In genomic region chr10:19904077-19904820, GRCm38 (mm10) we compare ENCODE assay signal across 14 mouse cellular contexts. TPM values are rescaled to one million over a fixed set of nuclear protein-coding genes. Genes with fewer than 3 reads are reported as not detected.
DNase-seq lines count a peak whose midpoint lies in the region; ATAC-seq lines count a peak whose summit lies in the region.
"Had no signal": no experiment of that assay in that cellular context is flagged by ENCODE, and none has a peak within 500 bp of the region (broad histone marks: within the 10 kb centered on the region; RNA-seq: fewer than 3 reads in every experiment).

No protein-coding gene starts in this region.

- peak; percentile 15 for DNase-seq in embryonic facial prominence, embryonic 14.5 days (ENCODE audit: low spot score)
- DNase-seq in embryonic facial prominence, embryonic 10.5 days (ENCODE audit: low spot score) = no peak
- peak; percentile 59 to 61 for DNase-seq in cerebellum, adult 18-20 months
- DNase-seq in frontal cortex, postnatal 14 days (ENCODE audit: low spot score in 2 of 2) = peak; percentile 32 to 40
- DNase-seq in left cerebral cortex, postnatal 14 days (ENCODE audit: low spot score in 2 of 2) = peak; percentile 59 to 81
- no peak for DNase-seq in heart, postnatal 4 days
- DNase-seq in lung, postnatal 36 days = no peak
- DNase-seq in kidney, postnatal 4 days = no peak
- DNase-seq: gastrocnemius, postnatal 36 days; lung, adult 18-20 months had no signal

- intact Hi-C loops in left cerebral cortex, postnatal 14 days (cut with DNase I) = no loop called here

- no peak overlapping the region for H3K4me2 ChIP-seq in embryonic facial prominence, embryonic 14.5 days (ENCODE audit: low read depth, low read length)

- no peak for ATAC-seq in embryonic facial prominence, embryonic 14.5 days (ENCODE audit: low read depth)
- ATAC-seq: intestine, embryonic 16.5 days had no signal

- no peak overlapping the region for H3K4me3 ChIP-seq in embryonic facial prominence, embryonic 14.5 days (ENCODE audit: low read depth, low read length)
- H3K4me3 ChIP-seq in embryonic facial prominence, embryonic 10.5 days = no peak overlapping the region
- H3K4me3 ChIP-seq: erythroblast, embryonic 14.5 days had no signal

- no peaks in the 10 kb centered on the region for H3K27me3 ChIP-seq in embryonic facial prominence, embryonic 14.5 days (replicated peaks; ENCODE audit: control insufficient read depth, insufficient read depth, low read length)
- peaks cover 4% of the 10 kb centered on the region; the same call in 1 of the 2 replicates for H3K27me3 ChIP-seq in embryonic facial prominence, embryonic 10.5 days (replicated peaks; ENCODE audit: low read depth, poor library complexity, severe bottlenecking)

- H3K9ac ChIP-seq in embryonic facial prominence, embryonic 14.5 days (ENCODE audit: low read depth, low read length) = no peak overlapping the region

- H3K36me3 ChIP-seq in embryonic facial prominence, embryonic 14.5 days (ENCODE audit: control insufficient read depth, insufficient read depth, low read length) = peaks cover 7% of the 10 kb centered on the region; the same call in 1 of the 2 replicates
- peaks cover 10% of the 10 kb centered on the region; the same call in 1 of the 2 replicates for H3K36me3 ChIP-seq in embryonic facial prominence, embryonic 10.5 days (replicated peaks)

- no peak overlapping the region for H3K27ac ChIP-seq in embryonic facial prominence, embryonic 14.5 days (replicated peaks; ENCODE audit: low read depth, low read length)
- no peak overlapping the region for H3K27ac ChIP-seq in embryonic facial prominence, embryonic 10.5 days (replicated peaks)

- H3K4me1 ChIP-seq in embryonic facial prominence, embryonic 14.5 days (ENCODE audit: control insufficient read depth, insufficient read depth, low read length) = no peaks in the 10 kb centered on the region
- H3K4me1 ChIP-seq in embryonic facial prominence, embryonic 10.5 days = no peaks in the 10 kb centered on the region

- no peaks in the 10 kb centered on the region for H3K9me3 ChIP-seq in embryonic facial prominence, embryonic 14.5 days (ENCODE audit: control insufficient read depth, low read length)
- no peaks in the 10 kb centered on the region for H3K9me3 ChIP-seq in embryonic facial prominence, embryonic 10.5 days

- 79% methylated on average over 13 of the region's 13 CpGs for WGBS in embryonic facial prominence, embryonic 14.5 days
- WGBS in embryonic facial prominence, embryonic 10.5 days = 86% methylated on average over 13 of the region's 13 CpGs

RNA-seq across cellular contexts. Expression of gene Pex7, which starts 3.2 kb away (rescaled TPM):
- 28.6 and 29.6 TPM in 2 replicates for polyA plus RNA-seq in embryonic facial prominence, embryonic 14.5 days (2014; fragmentation: Nextera tagmentation; extraction: Ambion mirVana)
- polyA plus RNA-seq in embryonic facial prominence, embryonic 10.5 days (2016; fragmentation: Nextera tagmentation; extraction: Ambion mirVana) = 22.6 and 24.8 TPM in 2 replicates
- 10 to 100 TPM; 26.1 to 27.4 TPM for total RNA-seq in left cerebral cortex, postnatal 14 days (2021)
- 10 to 100 TPM; 24.0 to 24.2 TPM for total RNA-seq in heart, postnatal 4 days (2021)

RNA-seq across cellular contexts. Expression of gene Map3k5, which starts 30.0 kb away (rescaled TPM):
- polyA plus RNA-seq in embryonic facial prominence, embryonic 14.5 days (2014; fragmentation: Nextera tagmentation; extraction: Ambion mirVana) = 2.5 and 2.6 TPM in 2 replicates
- polyA plus RNA-seq in embryonic facial prominence, embryonic 10.5 days (2016; fragmentation: Nextera tagmentation; extraction: Ambion mirVana) = 0.86 and 1.4 TPM in 2 replicates
- 10 to 100 TPM; 39.9 to 47.5 TPM for total RNA-seq in left cerebral cortex, postnatal 14 days (2021)
- total RNA-seq in heart, postnatal 4 days (2021) = 10 to 100 TPM; 27.7 to 28.3 TPM
- polyA plus RNA-seq: erythroblast, embryonic 14.5 days had no signal

RNA-seq across cellular contexts. Expression of gene Slc35d3, which starts 53.0 kb away (rescaled TPM):
- 0.87 and 1.2 TPM in 2 replicates for polyA plus RNA-seq in embryonic facial prominence, embryonic 14.5 days (2014; fragmentation: Nextera tagmentation; extraction: Ambion mirVana)
- polyA plus RNA-seq in embryonic facial prominence, embryonic 10.5 days (2016; fragmentation: Nextera tagmentation; extraction: Ambion mirVana) = 0.39 and 0.71 TPM in 2 replicates
- 1 to 10 TPM; 1.2 to 2.4 TPM for total RNA-seq in left cerebral cortex, postnatal 14 days (2021)
- under 1 TPM in 1 of 2 experiments, not detected in 1; 0.18 TPM for total RNA-seq in heart, postnatal 4 days (2021)
- total RNA-seq: gastrocnemius, postnatal 36 days; heart, postnatal 25 days; MEL had no signal

Comparison
In these comparisons a context has a peak if more than half of its experiments do, and no peak if none do; other contexts are left out.
1. DNase-seq: peak in embryonic facial prominence, embryonic 14.5 days (single experiment), cerebellum, adult 18-20 months (2 of 2), frontal cortex, postnatal 14 days (2 of 2) and left cerebral cortex, postnatal 14 days (2 of 2); none in embryonic facial prominence, embryonic 10.5 days (single experiment), heart, postnatal 4 days (single experiment), lung, postnatal 36 days (single experiment) and kidney, postnatal 4 days (0 of 2).